Mouse (Mus musculus) liver, embryonic 14.5 days (tissue): ENCODE measurements around the gene 4932429P05Rik. TPM values are rescaled to one million over a fixed set of nuclear protein-coding genes. Genes with fewer than 3 reads are reported as not detected.

Experiments used
- ATAC-seq: fragments of 200-750 bp; cut with Nextera tagmentation; 2 replicates; pipeline ENCODE4 v1.8.0; 2017; ENCODE audit warnings: moderate number of reproducible peaks, mild to moderate bottlenecking, moderate library complexity; ENCODE audit not compliant: insufficient read depth
- DNase-seq, 3 experiments: peaks; one replicate each; pipeline ENCODE4 v3.0.0-alpha.2; 2012 to 2013; ENCODE audit warnings: low read depth in 3 of 3, low spot score in 3 of 3
- H3K27ac ChIP-seq: fragments of 300-500 bp; sonication (generic); 2 replicates; pipeline ENCODE4 v1.5.1; 2014; ENCODE audit warnings: moderate library complexity, mild to moderate bottlenecking, control low read depth, inconsistent platforms
- H3K27me3 ChIP-seq: fragments of 300-500 bp; sonication (generic); 2 replicates; pipeline ENCODE4 v1.6.1; 2014; ENCODE audit warnings: mild to moderate bottlenecking, low read length, moderate library complexity; ENCODE audit not compliant: control insufficient read depth, insufficient read depth
- H3K36me3 ChIP-seq: fragments of 300-500 bp; sonication (generic); replicated peaks from 2 replicates; pipeline ENCODE4 v1.6.1; 2014; ENCODE audit warnings: low read depth; ENCODE audit not compliant: control insufficient read depth, insufficient read depth
- H3K4me1 ChIP-seq, 2 experiments: fragments of 200-500 bp in 1 of 2; fragments of 300-500 bp in 1 of 2; sonication (generic) in 1 of 2; replicated peaks; 2 replicates each; pipeline ENCODE4 v1.6.1; 2012 to 2014; ENCODE audit warnings: antibody characterized with exemption in 1 of 2, inconsistent platforms in 1 of 2, low read length in 1 of 2; ENCODE audit not compliant: control insufficient read depth in 2 of 2, insufficient read depth in 2 of 2
- H3K4me2 ChIP-seq: fragments of 300-500 bp; sonication (generic); 2 replicates; pipeline ENCODE4 v1.6.1; 2014; ENCODE audit warnings: low read depth, mild to moderate bottlenecking, control low read depth, moderate library complexity
- H3K4me3 ChIP-seq, 2 experiments: fragments of 200-500 bp in 1 of 2; fragments of 300-500 bp in 1 of 2; sonication (generic) in 1 of 2; 2 replicates each; pipeline ENCODE4 v1.5.1; 2012 to 2014; ENCODE audit warnings: low read depth in 2 of 2, low read length in 2 of 2, mild to moderate bottlenecking in 2 of 2, control low read depth in 1 of 2, inconsistent platforms in 1 of 2, moderate library complexity in 1 of 2; ENCODE audit not compliant: insufficient read depth in 1 of 2
- H3K9ac ChIP-seq: fragments of 300-500 bp; sonication (generic); replicated peaks from 2 replicates; pipeline ENCODE4 v1.6.1; 2014; ENCODE audit warnings: mild to moderate bottlenecking, control low read depth, moderate library complexity
- H3K9me3 ChIP-seq: fragments of 300-500 bp; sonication (generic); 2 replicates; pipeline ENCODE4 v1.6.1; 2016; ENCODE audit warnings: low read length, mixed read lengths; ENCODE audit not compliant: control insufficient read depth
- CTCF ChIP-seq: IDR thresholded peaks from 2 replicates; pipeline ENCODE4 v1.5.1; 2016; ENCODE audit warnings: antibody characterized with exemption, low read depth, control low read depth
- EP300 ChIP-seq: IDR thresholded peaks from 2 replicates; pipeline ENCODE4 v1.6.1; 2016; ENCODE audit warnings: antibody characterized with exemption, low read depth
- polyA plus RNA-seq, 2 experiments: library from polyadenylated mRNA; depleted of rRNA in 1 of 2; stranded (reverse) in 1 of 2; unstranded in 1 of 2; fragments of >200 nt; fragmentation: Nextera tagmentation in 1 of 2; extraction: Ambion mirVana in 1 of 2; gene quantifications; 2 replicates each; pipeline versions ENCODE4 v1.2.1 to v1.2.3; 2012 to 2014

4932429P05Rik gene
- polyA plus RNA-seq (2012; rRNA removed) (not detected in 2 replicates), polyA plus RNA-seq (2014; fragmentation: Nextera tagmentation; extraction: Ambion mirVana) (not detected in 2 replicates)

GRCm38 (mm10) chrX:89751968-89752367, at the start of gene 4932429P05Rik:
Gene 4932429P05Rik (plus strand): TSS chrX:89752268.
- TF ChIP-seq EP300, result no peak
- no peak for TF ChIP-seq CTCF
- Histone ChIP-seq H3K36me3 (no peaks in the 10 kb centered on the region), H3K9ac (no peak within 1 kb of the TSS), H3K4me2 (no peak within 1 kb of the TSS), H3K4me1 (no peaks in the 10 kb centered on the region), H3K9me3 (no peaks in the 10 kb centered on the region), H3K4me3 (no peak within 1 kb of the TSS), H3K27me3 (no peaks in the 10 kb centered on the region), H3K27ac (no peak within 1 kb of the TSS)
- no peak for DNase-seq
- ATAC-seq, result no peak

Other genes with a start within 250 kb of the 4932429P05Rik start
- not detected in 2 replicates for gene 4930415L06Rik, start 180.6 kb downstream of the 4932429P05Rik start, polyA plus RNA-seq (2012; rRNA removed)
- gene 4930415L06Rik, start 180.6 kb downstream of the 4932429P05Rik start, polyA plus RNA-seq (2014; fragmentation: Nextera tagmentation; extraction: Ambion mirVana), result not detected in 2 replicates